Mouse (Mus musculus): Measurements from ENCODE around the gene Dusp9. TPM values are rescaled to one million over a fixed set of nuclear protein-coding genes. Genes with fewer than 3 reads are reported as not detected.

The Dusp9 gene
- polyA plus RNA-seq (2012; rRNA removed) = 0.72 and 2.5 TPM in 2 replicates

DNA sequence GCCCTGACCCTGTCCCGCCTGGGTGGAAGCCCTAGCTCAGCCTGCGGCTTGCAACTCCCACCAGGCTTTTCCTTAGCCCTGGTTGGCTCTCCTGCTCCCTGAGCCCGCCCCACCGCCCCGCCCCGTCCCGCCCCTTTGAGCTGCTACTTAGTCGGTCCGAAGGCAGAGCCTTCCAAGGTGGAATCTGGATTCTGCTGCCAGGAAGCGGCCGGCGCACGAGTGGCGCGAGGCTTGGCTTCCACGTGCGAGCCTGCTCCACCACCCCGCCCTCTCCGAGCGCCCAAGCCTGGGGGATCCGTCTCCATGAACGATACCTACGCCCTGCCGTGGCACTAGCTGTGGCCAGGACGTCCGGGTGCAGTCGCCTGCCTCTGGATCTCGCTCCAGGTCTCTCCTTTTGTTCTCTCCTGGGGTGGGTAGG lies at the start of gene Dusp9:
Dusp9 (plus strand) TSS at position 165 of the 421 bp plus-strand sequence.
- no peak for DNase-seq (ENCODE audit: low read depth)

GRCm38 (mm10) chrX:73593212-73593611 lies 46.0 kb upstream of the Dusp9 start:
- DNase-seq (ENCODE audit: low read depth) = no peak

DNA sequence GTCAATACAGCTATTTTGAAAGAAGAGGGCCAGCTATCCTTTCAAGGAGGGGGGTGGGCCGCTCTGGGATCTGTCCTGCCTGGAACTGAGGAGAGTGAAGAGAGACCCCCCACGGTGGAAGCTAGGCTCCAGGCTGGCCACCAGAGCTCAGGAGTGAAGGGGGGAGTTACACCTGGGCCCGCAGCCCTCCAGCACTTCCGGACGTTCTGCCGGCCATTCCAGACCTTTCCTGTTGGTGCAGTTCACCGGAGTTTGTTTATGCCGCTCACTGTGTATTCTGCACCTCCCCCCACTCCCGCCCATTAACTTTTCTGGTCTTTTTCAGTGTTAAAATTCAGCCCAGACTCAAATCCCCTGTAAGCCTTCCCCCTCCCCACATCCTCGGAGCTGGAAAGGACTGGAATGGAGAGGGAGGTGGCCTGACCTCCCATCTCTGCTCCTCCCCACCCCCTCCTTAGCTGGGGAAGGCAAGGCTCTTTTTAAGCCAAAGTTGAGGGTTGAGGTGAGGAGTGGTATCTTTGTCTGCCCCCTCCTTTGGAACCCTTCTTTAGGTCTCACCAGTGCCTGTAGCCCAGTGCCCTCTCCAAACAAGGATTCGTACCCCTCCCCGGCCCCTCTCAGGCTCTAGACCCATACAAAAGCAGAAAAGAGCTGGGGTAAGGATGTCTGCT lies 44.6 kb upstream of the Dusp9 start:
- no peak for DNase-seq (ENCODE audit: low read depth)

DNA sequence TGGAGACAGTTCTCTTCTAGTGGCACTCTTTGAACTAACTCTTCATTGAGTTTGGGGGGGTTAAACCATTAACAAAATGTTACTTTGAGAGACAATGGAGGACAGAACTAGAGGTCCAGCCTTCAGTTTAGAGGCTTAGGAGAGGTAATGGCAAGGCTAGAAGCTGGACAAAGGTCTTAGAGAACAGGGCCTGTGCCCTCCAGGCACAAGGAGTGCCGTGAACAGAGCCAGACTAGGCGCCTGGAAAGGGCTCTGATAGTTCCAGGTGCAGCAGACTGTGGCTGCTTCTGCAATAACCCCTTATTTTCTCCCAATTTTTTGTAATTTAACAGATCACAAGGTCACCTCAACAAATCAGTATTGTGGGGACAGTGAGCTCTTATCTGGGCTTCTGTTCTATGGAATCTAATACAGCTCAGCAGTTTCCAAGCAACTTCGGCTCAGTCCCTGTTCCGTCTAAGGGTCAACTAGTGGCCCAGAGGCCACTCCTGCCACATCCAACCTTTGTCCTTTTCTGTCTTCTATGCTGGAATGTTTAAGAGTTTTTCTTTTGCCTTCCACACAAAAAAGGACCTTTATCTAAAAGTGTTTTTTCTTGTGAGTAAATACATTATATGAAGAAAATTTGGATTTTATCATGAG lies 43.8 kb upstream of the Dusp9 start:
- no peak for DNase-seq (ENCODE audit: low read depth)

- no peak for DNase-seq (ENCODE audit: low read depth)
These were observed 37.8 kb upstream of the Dusp9 start for GRCm38 (mm10) chrX:73601456-73601855.

- DNase-seq (ENCODE audit: low read depth) = no peak
These were observed 25.6 kb upstream of the Dusp9 start for GRCm38 (mm10) chrX:73613665-73614064.

DNA sequence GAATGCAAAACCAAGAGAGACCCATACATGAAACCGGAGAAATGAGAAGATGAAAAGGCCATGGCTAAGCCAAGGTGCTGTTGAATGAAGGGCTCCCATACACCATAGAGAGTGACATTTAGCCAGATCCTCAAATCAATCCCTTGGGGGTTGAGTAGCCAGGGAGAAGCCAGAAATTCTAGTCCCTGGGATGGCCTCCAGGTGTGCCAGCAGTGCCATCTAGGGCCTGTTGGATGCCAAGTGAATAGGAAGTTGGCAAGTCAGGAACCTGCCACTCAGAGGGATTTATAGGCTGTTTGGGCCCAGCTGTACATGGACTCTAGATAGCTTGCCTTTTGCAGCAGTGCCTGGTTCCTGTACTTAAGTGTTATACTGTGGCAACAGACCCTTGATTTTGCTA lies 23.3 kb upstream of the Dusp9 start:
- no peak for DNase-seq (ENCODE audit: low read depth)

DNA sequence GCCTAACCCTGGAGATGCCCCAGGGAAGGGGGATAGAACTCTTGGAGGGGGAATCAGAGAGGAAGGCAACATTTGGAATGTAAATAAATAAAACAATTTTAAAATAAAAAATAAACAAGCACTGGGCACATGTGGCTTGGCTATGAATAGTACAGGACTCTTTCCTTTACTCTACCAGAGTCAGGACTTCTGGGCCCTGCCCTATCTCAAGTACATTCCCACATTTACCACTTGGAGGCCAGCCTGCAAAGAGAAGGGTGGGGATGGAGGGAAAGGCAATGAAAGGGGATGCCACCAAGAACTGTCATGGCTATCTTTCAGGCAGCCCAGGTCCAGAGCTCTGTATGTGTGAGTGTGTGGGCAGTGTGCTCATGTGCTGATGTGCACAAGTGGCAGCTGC lies 19.8 kb upstream of the Dusp9 start:
- DNase-seq (ENCODE audit: low read depth) = no peak

GRCm38 (mm10) chrX:73619890-73620289 lies 19.3 kb upstream of the Dusp9 start:
- no peak for DNase-seq (ENCODE audit: low read depth)

- no peak for DNase-seq (ENCODE audit: low read depth)
These were observed 12.2 kb upstream of the Dusp9 start for GRCm38 (mm10) chrX:73626981-73627380.

GRCm38 (mm10) chrX:73635425-73635824 lies 3.8 kb upstream of the Dusp9 start:
- no peak for DNase-seq (ENCODE audit: low read depth)

GRCm38 (mm10) chrX:73637415-73637814 lies 1.8 kb upstream of the Dusp9 start:
- DNase-seq (ENCODE audit: low read depth) = no peak

- DNase-seq (ENCODE audit: low read depth) = no peak
These were observed 766 bp downstream of the Dusp9 start for GRCm38 (mm10) chrX:73639901-73640469.

- DNase-seq (ENCODE audit: low read depth) = no peak
These were observed 5.9 kb downstream of the Dusp9 start for GRCm38 (mm10) chrX:73645121-73645520.

- DNase-seq (ENCODE audit: low read depth) = no peak
These were observed 11.7 kb downstream of the Dusp9 start for GRCm38 (mm10) chrX:73650869-73651268.

DNA sequence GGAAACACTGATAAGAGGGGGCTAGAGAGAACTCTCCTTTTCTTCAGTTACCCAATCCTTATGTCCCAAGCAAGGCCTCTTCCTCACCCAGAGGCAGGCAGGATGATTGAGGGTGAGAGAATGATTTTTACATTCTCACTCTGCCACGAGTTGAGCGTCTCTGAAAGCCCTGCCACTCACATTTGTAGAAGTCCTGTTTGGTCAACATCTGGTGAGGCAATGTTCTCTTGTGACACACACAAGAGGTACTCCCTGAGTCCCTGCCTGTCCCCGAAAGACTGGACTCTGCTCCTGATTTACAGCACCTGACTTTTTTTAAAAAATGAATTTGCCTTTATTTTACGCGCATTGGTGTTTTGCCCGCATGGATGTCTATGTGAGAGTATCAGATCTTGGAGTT lies 14.2 kb downstream of the Dusp9 start:
- DNase-seq (ENCODE audit: low read depth) = no peak

DNA sequence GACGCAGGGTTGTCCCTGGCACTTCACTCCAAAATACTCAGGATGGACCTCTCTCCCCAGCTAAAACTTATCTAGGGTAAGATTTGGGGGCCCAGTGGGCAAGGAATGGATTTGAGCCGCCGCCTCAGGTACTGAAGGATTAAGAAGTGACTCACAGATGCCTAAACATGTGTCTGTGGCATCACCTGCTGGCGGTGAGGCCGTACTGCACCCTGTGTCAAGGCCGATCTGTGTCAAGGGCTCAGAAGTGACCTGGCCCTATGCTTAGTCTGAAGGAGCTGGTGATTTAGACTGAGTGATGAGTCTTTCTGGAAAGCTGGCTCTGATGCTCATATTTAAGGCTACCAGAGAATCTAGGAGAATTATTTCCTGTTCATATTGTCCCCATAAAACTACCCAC lies 15.0 kb downstream of the Dusp9 start:
- no peak for DNase-seq (ENCODE audit: low read depth)

- no peak for DNase-seq (ENCODE audit: low read depth)
These were observed 16.3 kb downstream of the Dusp9 start for GRCm38 (mm10) chrX:73655529-73655928.

GRCm38 (mm10) chrX:73658391-73658790 lies 19.2 kb downstream of the Dusp9 start:
- DNase-seq (ENCODE audit: low read depth) = no peak

DNA sequence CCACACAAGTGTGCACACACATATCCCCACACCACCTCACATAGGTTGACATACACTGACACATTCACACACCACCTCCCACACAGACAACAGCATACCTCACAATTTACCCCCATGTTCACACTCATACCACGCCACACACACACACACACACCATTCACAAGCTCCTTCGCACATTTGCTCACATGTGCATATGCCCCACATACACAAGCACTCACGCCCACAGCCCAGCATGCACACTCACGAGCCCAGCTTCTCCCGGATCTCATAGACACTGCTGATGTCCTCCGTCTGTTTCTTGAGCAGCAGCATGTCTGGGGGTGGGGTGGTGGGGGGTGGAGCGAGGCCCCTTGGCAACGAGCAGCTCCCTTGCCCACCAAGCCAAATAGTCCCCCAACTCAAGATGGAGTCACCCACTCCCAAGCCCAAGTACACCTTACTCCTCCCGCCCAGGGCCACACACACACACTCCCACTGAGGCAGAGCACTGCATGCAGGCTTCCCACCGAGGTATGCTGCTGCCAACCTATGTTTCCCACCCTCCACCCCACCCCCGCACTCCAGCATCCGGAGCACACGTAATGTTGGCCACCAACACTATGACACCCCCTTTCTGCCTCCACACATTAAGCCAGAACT lies 19.8 kb downstream of the Dusp9 start:
- DNase-seq (ENCODE audit: low read depth) = no peak

DNA sequence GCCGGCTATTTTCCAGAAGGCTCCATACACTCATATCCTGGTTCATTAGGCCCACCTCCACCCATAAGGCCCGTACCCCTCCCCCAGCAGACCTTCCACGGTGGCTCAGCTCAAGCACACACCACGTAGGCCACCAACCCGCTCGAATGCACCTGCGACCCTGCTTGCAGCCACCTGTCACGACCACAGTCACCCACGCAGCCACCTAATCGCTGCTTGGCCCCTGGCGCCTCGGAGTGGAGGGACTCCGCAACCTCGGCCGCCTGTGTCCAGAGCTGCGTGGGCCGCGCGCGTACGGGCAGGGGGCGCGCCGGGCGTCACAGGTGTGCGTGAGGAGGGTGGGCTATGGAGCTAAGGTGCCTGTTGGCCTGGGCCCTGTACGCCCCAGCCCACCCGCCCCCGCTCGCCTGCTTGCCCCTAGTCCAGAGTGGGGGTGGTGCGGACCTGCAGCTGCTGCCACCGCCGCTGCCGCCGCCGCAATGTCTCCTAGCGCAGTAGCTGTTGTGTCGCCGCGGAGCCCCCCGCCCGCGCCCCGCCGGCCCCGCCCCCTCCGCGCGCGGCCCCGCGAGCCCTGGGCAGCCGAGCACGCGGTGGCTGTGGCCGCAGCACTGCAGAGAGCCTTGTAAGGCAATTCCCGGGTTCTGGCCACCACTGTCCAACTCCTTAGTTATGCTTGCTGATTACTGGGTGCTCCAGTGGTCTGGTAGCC lies 20.5 kb downstream of the Dusp9 start, which contains the start of gene Pnck:
Pnck (minus strand) TSS at position 543 of the 709 bp plus-strand sequence.
- DNase-seq (ENCODE audit: low read depth) = no peak

- DNase-seq (ENCODE audit: low read depth) = no peak
These were observed 21.1 kb downstream of the Dusp9 start for GRCm38 (mm10) chrX:73660284-73660665.
